Mouse (Mus musculus) brain, embryonic 14.5 days (tissue): ENCODE results near the gene Hnrnpd.

ENCODE experiments used
- CTCF ChIP-seq: fragments of 200-500 bp; IDR thresholded peaks from 2 replicates; pipeline ENCODE4 v1.5.1; 2012; ENCODE audit warnings: inconsistent platforms, mild to moderate bottlenecking, moderate library complexity, borderline replicate concordance; ENCODE audit not compliant: insufficient read depth, insufficient read length; ENCODE audit errors: extremely low read depth
- POLR2A ChIP-seq: fragments of 200-500 bp; IDR thresholded peaks from 2 replicates; pipeline ENCODE4 v1.6.1; 2012; ENCODE audit warnings: mild to moderate bottlenecking, inconsistent platforms, borderline replicate concordance; ENCODE audit not compliant: poor library complexity, insufficient read depth, insufficient read length, severe bottlenecking; ENCODE audit errors: extremely low read depth

DNA sequence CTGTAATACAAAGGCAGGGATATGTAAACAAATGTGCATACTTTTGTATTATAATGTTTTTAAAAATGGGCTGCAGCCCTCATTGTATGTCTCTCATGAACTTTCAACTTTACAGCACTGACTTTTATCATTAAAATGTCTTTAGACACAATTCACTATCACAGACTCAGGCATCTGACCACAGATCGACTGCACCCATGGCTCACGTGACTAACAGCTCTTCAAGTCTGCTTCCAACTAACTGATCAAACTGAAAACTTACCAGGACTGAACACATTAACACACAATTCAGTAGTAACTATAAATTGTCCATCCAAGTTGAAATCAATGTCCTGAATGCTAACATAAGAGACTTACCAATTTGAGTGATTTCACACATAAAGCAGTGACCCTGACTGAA, 18.8 kb downstream of the Hnrnpd start:
- TF ChIP-seq POLR2A (no peak), CTCF (no peak)
